Mouse (Mus musculus) c-Kit-positive CD71-negative TER-119-negative erythroid progenitor cells, embryonic 14.5 days (primary cell): ENCODE measurements at regions not wholly inside any gene's neighbourhood (a gene's known extent, or its start where the extent isn't known, plus 50 kb on each side); places are given as distances from the start of the nearest gene placed in this dataset.
"Not testable (repeated sequence)": the region's sequence is repeated elsewhere in the genome, so short reads cannot be mapped to it uniquely, and the experiment has no call there.

Experiments
- DNase-seq: peaks from one replicate; pipeline ENCODE4 v3.0.0-alpha.2; 2013; ENCODE audit warnings: low read depth

- no peak for DNase-seq
These were observed 103.9 kb upstream of the Dazl start for GRCm38 (mm10) chr17:50397324-50397723.

DNA sequence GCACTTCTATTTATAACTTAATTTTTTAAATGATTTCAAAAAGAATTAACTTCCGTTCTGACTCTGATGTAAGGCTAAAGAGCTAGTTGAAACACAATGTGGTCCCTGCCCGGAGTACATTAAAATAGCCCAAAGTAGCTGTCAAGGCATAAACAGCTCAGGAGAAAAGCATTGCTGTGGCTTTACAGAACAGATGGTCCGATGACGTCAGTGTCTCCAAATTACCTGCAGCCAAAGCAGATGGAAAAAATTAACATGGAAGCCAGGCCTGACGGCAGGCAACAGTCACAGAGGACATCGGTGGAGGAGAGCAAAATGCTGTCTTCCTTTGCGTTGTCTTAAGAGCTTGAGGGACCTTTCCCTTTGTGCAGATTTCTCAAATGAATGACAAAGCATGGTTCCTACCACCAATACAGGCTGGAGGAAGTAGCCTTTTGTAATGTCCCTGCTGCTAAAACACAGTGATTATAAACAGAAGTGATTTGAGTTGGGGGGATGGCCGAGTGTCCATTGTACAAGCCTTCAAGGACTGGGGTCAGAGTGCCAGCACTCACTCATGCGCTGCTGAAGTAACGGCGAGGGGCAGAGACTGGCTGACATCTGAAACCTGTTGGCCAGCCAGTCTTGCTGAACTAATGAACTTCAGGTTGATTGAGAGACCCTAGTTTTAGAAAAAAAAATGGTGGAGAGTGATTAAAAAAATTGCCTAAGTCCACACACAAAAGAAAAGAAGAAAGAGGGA lies 101.8 kb upstream of the Plcl2 start:
- no peak for DNase-seq

DNA sequence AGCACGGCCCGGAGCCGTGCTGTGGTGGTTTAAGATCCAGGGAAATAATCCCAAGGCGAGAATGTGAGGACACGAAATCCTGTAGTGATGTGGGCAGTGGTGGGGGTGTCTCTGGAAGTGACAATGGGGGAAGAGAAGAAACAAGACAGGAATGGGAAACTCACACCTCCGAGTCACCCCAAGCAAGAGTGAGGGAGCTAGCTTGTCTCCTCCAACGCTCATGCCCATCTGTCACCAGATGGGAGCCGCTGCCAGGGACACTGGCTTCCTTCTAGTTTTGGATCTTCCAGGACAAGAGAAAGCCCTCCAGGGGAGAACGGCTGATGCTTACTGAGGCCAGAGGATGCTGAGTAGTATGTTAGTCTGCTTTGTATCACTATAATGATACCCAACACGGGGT lies 100.6 kb upstream of the Plcl2 start:
- no peak for DNase-seq

DNA sequence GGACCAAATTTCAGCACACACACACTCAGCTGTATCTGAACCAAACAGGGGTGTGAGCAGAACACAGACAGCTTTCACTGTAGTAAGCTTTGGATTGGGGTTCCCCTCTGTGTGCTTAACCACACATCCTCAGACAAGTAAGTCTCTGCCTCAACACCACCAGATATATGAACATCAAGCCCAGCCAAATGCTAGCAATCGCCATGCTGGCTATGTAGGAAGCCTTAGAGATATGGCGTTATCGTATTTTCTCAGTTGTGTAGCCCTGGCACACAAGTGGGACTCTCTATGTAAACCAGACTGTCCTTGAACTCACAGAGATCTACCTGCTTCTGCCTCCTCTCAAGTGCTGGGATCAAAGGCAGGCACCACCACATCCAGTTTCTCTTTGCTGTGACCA lies 99.9 kb upstream of the Plcl2 start:
- no peak for DNase-seq

DNA sequence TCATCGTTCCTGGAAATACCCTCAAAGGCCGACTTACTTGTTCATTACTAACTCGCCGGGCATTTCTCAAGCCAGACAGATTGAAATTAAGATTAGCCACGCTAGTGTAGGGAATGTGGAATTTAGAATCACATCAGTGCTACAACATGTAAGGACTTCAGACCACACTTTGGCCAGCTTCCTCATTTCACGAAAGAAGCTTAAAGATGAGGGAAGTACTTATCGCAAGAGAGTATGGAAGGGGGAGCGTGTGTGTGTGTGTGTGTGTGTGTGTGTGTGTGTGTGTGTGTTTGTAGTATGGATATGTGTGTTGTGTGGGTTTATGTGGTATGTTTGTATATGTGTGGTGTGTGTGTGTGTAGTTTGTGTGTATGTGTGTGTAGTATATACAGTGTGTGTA lies 99.3 kb upstream of the Plcl2 start:
- no peak for DNase-seq

GRCm38 (mm10) chr17:50410296-50410695 lies 98.9 kb upstream of the Plcl2 start:
- no peak for DNase-seq

DNA sequence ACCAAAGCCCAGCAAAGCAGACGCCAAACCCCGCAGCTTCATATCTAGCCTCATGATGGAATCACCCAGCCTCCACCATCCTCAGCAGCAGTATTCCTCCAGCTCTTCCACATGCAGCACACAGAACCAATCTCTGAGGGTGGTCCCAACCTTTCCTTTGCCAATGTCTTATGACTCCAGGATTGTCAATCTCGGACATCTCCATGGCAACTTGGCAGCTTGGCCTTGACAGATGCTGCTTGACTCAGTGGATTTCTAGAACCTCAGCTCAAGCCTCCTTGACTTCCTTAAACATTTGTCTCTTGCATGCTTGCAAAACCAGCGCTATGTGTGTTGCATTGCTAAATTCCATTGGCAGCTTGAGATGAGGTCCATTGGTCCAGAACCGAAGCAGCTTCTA lies 96.8 kb upstream of the Plcl2 start:
- DNase-seq, result no peak

DNA sequence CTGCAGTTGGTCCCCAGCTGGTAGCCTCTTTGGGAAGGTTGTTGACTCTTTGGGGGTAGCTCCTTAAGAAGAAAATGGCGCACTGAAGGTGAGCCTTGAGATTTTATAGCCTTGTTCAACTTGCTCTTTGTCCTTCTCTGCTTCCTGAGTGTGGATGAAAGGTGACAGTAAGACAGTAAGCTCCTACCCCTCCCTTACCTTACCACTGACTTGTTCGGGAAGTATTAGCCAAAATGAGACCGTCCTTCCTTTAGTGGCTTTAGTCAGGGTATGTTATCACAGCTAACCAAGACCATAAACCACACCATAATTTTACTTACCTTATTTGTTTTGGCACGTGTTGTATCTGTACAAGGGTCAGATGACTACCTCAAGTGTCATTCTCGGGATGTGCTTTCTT lies 95.3 kb upstream of the Plcl2 start:
- no peak for DNase-seq

- DNase-seq, result no peak
These were observed 93.7 kb upstream of the Plcl2 start for GRCm38 (mm10) chr17:50415331-50416005.

GRCm38 (mm10) chr17:50416119-50416518 lies 93.1 kb upstream of the Plcl2 start:
- DNase-seq, result no peak

- DNase-seq, result no peak
These were observed 92.6 kb upstream of the Plcl2 start for GRCm38 (mm10) chr17:50416538-50417113.

- DNase-seq, result no peak
These were observed 90.3 kb upstream of the Plcl2 start for GRCm38 (mm10) chr17:50418863-50419383.

- DNase-seq, result not testable (repeated sequence)
These were observed 89.7 kb upstream of the Plcl2 start for GRCm38 (mm10) chr17:50419551-50419950.

- no peak for DNase-seq
These were observed 89.2 kb upstream of the Plcl2 start for GRCm38 (mm10) chr17:50419966-50420365.

DNA sequence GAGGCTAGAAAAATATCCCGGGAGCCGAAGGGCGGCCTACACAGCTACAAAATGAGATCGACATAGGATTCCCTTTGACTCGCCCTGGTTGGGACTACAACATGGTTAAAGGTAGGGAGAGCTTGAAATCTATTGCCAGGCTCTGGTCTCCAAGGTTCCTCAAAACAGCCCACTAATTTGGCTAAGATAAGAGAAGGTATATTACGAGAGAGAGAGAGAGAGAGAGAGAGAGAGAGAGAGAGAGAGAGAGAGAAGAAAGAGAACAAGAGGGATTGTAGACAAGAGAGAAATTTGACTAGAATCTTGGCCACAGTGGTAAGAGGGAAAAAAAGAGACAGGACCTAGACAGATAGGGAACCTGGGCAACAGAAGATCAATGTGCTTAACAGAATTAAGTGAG lies 88.5 kb upstream of the Plcl2 start:
- DNase-seq, result no peak

DNA sequence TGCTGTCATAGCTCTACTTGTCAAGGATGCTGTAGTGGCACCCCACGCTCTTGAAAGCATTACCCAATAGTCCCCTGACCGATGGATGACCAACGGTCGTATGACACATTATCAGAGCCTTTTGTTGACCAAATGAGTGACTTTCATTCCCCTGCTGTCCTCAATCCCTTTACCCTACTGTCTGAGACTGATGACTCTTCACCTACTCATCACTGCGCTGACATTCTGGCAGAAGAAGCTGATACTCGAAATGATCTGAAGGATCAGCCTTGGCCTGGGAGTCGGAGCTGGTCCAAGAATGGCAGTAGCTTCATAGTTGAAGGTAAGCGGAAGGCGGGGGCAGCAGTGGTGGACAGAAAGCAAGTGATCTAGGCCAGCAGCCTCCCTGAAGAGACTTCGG lies 87.7 kb upstream of the Plcl2 start:
- DNase-seq, result no peak

DNA sequence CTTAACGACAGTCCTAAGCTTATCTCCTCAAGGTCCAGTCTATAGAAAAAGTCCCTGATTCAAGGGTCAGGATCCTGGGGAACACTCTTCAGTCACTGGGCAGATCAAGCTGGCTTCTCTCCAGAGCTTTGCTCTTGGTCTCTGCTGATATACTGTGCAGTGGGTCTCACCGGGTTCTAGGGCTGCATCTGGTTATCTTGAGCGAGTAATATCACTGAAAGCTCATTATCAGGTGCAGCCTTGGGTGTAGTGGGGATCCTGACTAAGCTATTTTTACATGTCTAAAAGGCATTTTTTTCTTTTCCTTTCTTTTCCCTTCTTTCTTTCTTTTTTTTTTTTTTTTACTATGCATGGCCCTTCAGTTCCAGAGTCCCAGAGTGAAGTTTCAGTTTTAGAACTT lies 84.1 kb upstream of the Plcl2 start:
- no peak for DNase-seq

- DNase-seq, result no peak
These were observed 83.7 kb upstream of the Plcl2 start for GRCm38 (mm10) chr17:50425531-50425930.

DNA sequence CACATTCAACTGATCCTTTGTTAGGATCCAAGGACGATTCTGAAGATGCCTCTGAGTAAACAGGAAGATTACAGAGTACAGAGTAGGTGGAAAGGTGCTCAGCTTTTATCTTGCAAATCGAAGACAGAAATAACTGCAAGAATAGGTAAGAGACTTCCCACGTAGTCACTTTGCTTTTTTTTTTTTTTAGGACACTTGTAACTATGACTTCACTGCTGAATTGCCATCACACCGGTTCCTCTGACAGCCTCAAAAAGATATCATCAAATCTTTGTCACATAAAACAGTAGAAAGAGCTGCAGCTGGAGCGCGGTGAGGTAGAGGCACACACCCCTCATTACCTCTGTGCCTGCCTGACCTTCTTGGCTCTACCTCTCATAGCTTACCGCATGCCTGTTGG lies 83.1 kb upstream of the Plcl2 start:
- no peak for DNase-seq

DNA sequence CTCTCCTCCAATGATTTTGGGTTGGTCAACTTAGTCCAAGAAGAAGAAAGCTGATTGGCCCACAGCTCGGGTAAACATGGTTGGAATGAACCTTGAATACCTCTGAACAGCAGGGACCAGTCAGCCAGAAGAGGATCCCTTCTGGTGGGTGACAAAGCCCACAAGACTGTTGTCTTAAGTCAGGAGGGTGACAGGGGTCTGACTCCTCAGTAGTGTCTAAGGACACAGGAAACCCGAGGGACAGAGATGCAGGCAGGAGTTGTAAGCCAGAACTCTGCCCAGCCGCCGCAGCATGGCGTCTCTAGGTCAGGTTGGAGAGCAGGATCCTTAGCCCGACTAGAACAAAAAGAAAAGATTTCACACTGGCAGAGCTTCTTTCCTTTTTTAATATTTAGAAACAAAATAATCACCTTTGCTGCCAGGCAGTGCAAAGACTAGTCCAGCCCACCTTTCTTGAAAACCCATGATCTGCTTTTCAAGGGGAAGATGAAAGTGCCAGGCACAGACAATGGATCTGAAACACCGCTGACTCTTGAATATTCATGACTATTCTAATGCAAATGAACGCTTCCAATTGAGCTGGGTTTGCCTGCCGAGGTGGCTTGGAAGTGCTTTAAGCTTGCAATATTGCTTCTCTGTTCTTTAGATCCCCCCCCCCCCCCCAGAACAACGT lies 81.7 kb upstream of the Plcl2 start:
- DNase-seq, result no peak

GRCm38 (mm10) chr17:50428004-50428560 lies 81.1 kb upstream of the Plcl2 start:
- no peak for DNase-seq

GRCm38 (mm10) chr17:50432559-50432958 lies 76.6 kb upstream of the Plcl2 start:
- no peak for DNase-seq
